In the genomic region with DNA sequence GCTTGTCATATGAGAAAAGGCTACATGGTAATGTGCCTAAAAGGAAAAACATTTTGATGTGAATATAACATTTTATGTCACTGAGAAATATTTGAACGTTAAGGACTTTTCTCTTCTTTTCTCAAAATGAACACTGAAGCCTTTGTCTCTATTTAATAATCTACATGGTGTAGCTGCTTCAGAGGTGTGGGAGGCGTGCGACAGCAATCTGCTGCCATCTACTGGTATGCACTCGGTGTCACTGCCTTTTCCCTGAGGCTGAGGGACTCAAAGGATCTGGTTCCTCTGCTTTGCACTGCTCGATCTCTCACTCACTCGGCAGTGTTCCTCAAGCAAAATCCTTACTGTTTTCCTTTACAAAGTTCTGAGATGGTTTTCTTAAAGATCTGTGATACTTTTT, we compare ENCODE assay signal across 9 mouse cellular contexts. TPM values are rescaled to one million over a fixed set of nuclear protein-coding genes. Genes with fewer than 3 reads are reported as not detected.
DNase-seq lines count a peak whose midpoint lies in the region; ATAC-seq and TF ChIP-seq lines count a peak whose summit lies in the region.
"Had no signal": no experiment of that assay in that cellular context is flagged by ENCODE, and none has a peak within 500 bp of the region (broad histone marks: within the 10 kb centered on the region; RNA-seq: fewer than 3 reads in every experiment).

No protein-coding gene starts in this region.

- ATAC-seq in forebrain, embryonic 12.5 days (ENCODE audit: low FRiP score) = peak; percentile 87
- ATAC-seq in heart, postnatal 0 days (ENCODE audit: insufficient read depth, low read depth) = peak; percentile 85
- peak; percentile 75 for ATAC-seq in liver, postnatal 0 days
- ATAC-seq in neutrophil, adult 5-6 weeks (ENCODE audit: extremely low read depth, insufficient number of reproducible peaks, low FRiP score, poor library complexity, severe bottlenecking) = peak; percentile 79; the same call in 1 of the 2 replicates

- no peak overlapping the region for H3K4me2 ChIP-seq in forebrain, embryonic 12.5 days
- H3K4me2 ChIP-seq in heart, postnatal 0 days (ENCODE audit: low read depth, low read length) = no peak overlapping the region
- no peak overlapping the region for H3K4me2 ChIP-seq in liver, postnatal 0 days (ENCODE audit: low read depth, low read length)

- peaks cover 39% of the 10 kb centered on the region for H3K27me3 ChIP-seq in forebrain, embryonic 12.5 days
- no peaks in the 10 kb centered on the region for H3K27me3 ChIP-seq in heart, postnatal 0 days (ENCODE audit: control insufficient read depth, insufficient read depth, low read length)
- no peaks in the 10 kb centered on the region for H3K27me3 ChIP-seq in liver, postnatal 0 days (ENCODE audit: insufficient read depth, low read length)

- no peaks in the 10 kb centered on the region for H3K9me3 ChIP-seq in forebrain, embryonic 12.5 days
- H3K9me3 ChIP-seq in heart, postnatal 0 days (replicated peaks; ENCODE audit: control insufficient read depth, low read length) = no peaks in the 10 kb centered on the region
- no peaks in the 10 kb centered on the region for H3K9me3 ChIP-seq in liver, postnatal 0 days (ENCODE audit: low read length)
- H3K9me3 ChIP-seq: megakaryocyte, embryonic 14.5 days had no signal

- peak; percentile 62 for DNase-seq in ES-CJ7 (ENCODE audit: low read depth, low spot score)
- DNase-seq in c-Kit-positive CD71-positive TER-119-negative erythroid progenitor cells, embryonic 14.5 days (ENCODE audit: low read depth) = peak; percentile 21
- peak; percentile 82 for DNase-seq in heart, postnatal 0 days (ENCODE audit: low spot score)
- peak; percentile 76 to 79 for DNase-seq in kidney, postnatal 25 days
- peak; percentile 66 for DNase-seq in liver, postnatal 0 days
- peak; percentile 77 for DNase-seq in testis, postnatal 10 days (ENCODE audit: low spot score)

- TF ChIP-seq CTCF in heart, postnatal 0 days (IDR thresholded peaks at IDR 0.05; ENCODE audit: low read depth) = peak; percentile 97
- TF ChIP-seq CTCF in liver, postnatal 0 days (IDR thresholded peaks at IDR 0.05; ENCODE audit: low read depth) = peak; percentile 95

- H3K36me3 ChIP-seq in forebrain, embryonic 12.5 days (replicated peaks) = no peaks in the 10 kb centered on the region
- no peaks in the 10 kb centered on the region for H3K36me3 ChIP-seq in heart, postnatal 0 days (replicated peaks; ENCODE audit: control insufficient read depth, insufficient read depth, low read length)
- H3K36me3 ChIP-seq in liver, postnatal 0 days (replicated peaks; ENCODE audit: insufficient read depth, low read length) = no peaks in the 10 kb centered on the region; the same call in 1 of the 2 replicates

- 1% methylated on average over 6 of the region's 6 CpGs for WGBS in forebrain, embryonic 12.5 days
- 5% methylated on average over 6 of the region's 6 CpGs for WGBS in heart, postnatal 0 days
- 4% methylated on average over 6 of the region's 6 CpGs for WGBS in liver, postnatal 0 days (ENCODE audit: insufficient replicate concordance)

- H3K9ac ChIP-seq in forebrain, embryonic 12.5 days = no peak overlapping the region
- no peak overlapping the region for H3K9ac ChIP-seq in heart, postnatal 0 days (replicated peaks; ENCODE audit: low read depth, low read length)
- no peak overlapping the region for H3K9ac ChIP-seq in liver, postnatal 0 days (replicated peaks)

- H3K27ac ChIP-seq in forebrain, embryonic 12.5 days = no peak overlapping the region
- no peak overlapping the region for H3K27ac ChIP-seq in heart, postnatal 0 days (ENCODE audit: low read depth)
- no peak overlapping the region for H3K27ac ChIP-seq in liver, postnatal 0 days (ENCODE audit: low read depth)

- H3K4me3 ChIP-seq in forebrain, embryonic 12.5 days (replicated peaks) = no peak overlapping the region
- no peak overlapping the region for H3K4me3 ChIP-seq in heart, postnatal 0 days (ENCODE audit: low read depth, low read length)
- H3K4me3 ChIP-seq in liver, postnatal 0 days (ENCODE audit: low read depth, low read length) = no peak overlapping the region
- H3K4me3 ChIP-seq: megakaryocyte, embryonic 14.5 days had no signal

- H3K4me1 ChIP-seq in forebrain, embryonic 12.5 days = peaks cover 23% of the 10 kb centered on the region
- no peaks in the 10 kb centered on the region for H3K4me1 ChIP-seq in heart, postnatal 0 days (ENCODE audit: control insufficient read depth, insufficient read depth)
- H3K4me1 ChIP-seq in liver, postnatal 0 days (ENCODE audit: insufficient read depth) = no peaks in the 10 kb centered on the region
- H3K4me1 ChIP-seq: megakaryocyte, embryonic 14.5 days had no signal

- TF ChIP-seq EP300 in heart, postnatal 0 days (IDR thresholded peaks at IDR 0.05; ENCODE audit: low read depth) = no peak
- TF ChIP-seq EP300 in liver, postnatal 0 days (IDR thresholded peaks at IDR 0.05; ENCODE audit: low read depth) = no peak

RNA-seq across cellular contexts. Expression of a gene that starts 37.4 kb away (rescaled TPM):
- polyA plus RNA-seq in forebrain, embryonic 12.5 days (2016; fragmentation: Nextera tagmentation; extraction: Ambion mirVana) = 4.6 and 6.3 TPM in 2 replicates
- 28.8 and 52.6 TPM in 2 replicates for total RNA-seq in heart, postnatal 0 days (2014; rRNA removed; ENCODE audit: low replicate concordance)
- polyA plus RNA-seq in heart, postnatal 0 days (2015; fragmentation: Nextera tagmentation; extraction: Ambion mirVana) = 23.4 and 26.7 TPM in 2 replicates
- 74.0 and 78.4 TPM in 2 replicates for polyA plus RNA-seq in liver, postnatal 0 days (2015; fragmentation: Nextera tagmentation; extraction: Ambion mirVana)
- 8.3 and 10.7 TPM in 2 replicates for total RNA-seq in neutrophil, adult 5-6 weeks (2017)

Comparison
In these comparisons a context has a peak if more than half of its experiments do, and no peak if none do; other contexts are left out.
1. DNase-seq: peak in every context shown above with its lines; median percentile 82 in heart, postnatal 0 days; 78 in kidney, postnatal 25 days; 77 in testis, postnatal 10 days; 66 in liver, postnatal 0 days; 62 in ES-CJ7; 21 in c-Kit-positive CD71-positive TER-119-negative erythroid progenitor cells, embryonic 14.5 days.